Mouse (Mus musculus): ENCODE results near the gene Raf1.

DNA sequence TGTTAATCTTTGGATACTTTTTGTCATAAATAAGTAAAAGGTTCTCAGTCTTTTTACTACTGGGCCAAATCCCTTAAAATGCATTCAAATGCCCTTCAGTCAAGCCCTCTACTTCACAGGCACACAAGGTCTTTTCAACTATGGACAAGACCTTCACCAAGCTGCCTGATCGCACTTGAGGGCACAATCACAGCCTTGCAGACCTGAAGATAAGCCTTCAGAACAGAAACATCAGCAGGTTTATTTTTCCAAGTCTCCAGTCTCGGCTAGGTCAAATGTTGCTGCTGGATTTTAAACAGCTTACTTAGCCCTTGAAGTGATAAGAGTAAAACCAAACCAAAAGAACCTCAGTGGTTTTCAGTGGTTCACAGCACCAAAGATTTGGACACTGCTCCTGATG is 2.1 kb downstream of the Raf1 start:
- TF ChIP-seq POLR2A (IDR thresholded peaks at IDR 0.05; ENCODE audit: low read depth, low read length) = no peak
- no peak for TF ChIP-seq CTCF (conservative IDR thresholded peaks at IDR 0.05; ENCODE audit: insufficient read depth, insufficient read length, low read depth, low read length)
